Mouse (Mus musculus) stomach, postnatal 0 days (tissue): ENCODE data around the gene Rap1gap. TPM values are rescaled to one million over a fixed set of nuclear protein-coding genes. Genes with fewer than 3 reads are reported as not detected.

ENCODE experiments used
- ATAC-seq: fragments of 200-750 bp; cut with Nextera tagmentation; 2 replicates; pipeline ENCODE4 v1.8.0; 2017; ENCODE audit not compliant: low FRiP score, low TSS enrichment
- DNase-seq: peaks from one replicate; pipeline ENCODE4 v3.0.0-alpha.2; 2016; ENCODE audit warnings: low spot score
- H3K27ac ChIP-seq: fragments of 300-500 bp; sonication (generic); replicated peaks from 2 replicates; pipeline ENCODE4 v1.5.1; 2014; ENCODE audit warnings: mild to moderate bottlenecking, control low read depth
- H3K27me3 ChIP-seq: fragments of 300-500 bp; sonication (generic); 2 replicates; pipeline ENCODE4 v1.6.1; 2014; ENCODE audit warnings: low read length; ENCODE audit not compliant: control insufficient read depth, insufficient read depth
- H3K36me3 ChIP-seq: fragments of 300-500 bp; sonication (generic); 2 replicates; pipeline ENCODE4 v1.6.1; 2014; ENCODE audit warnings: low read length, mixed read lengths; ENCODE audit not compliant: control insufficient read depth, insufficient read depth
- H3K4me1 ChIP-seq: fragments of 300-500 bp; sonication (generic); replicated peaks from 2 replicates; pipeline ENCODE4 v1.6.1; 2014; ENCODE audit warnings: antibody characterized with exemption; ENCODE audit not compliant: control insufficient read depth, insufficient read depth
- H3K4me2 ChIP-seq: fragments of 300-500 bp; sonication (generic); replicated peaks from 2 replicates; pipeline ENCODE4 v1.6.1; 2014; ENCODE audit warnings: low read depth, mild to moderate bottlenecking, control low read depth, moderate library complexity
- H3K4me3 ChIP-seq: fragments of 300-500 bp; sonication (generic); 2 replicates; pipeline ENCODE4 v1.5.1; 2014; ENCODE audit warnings: low read depth, low read length, control low read depth
- H3K9ac ChIP-seq: fragments of 300-500 bp; sonication (generic); 2 replicates; pipeline ENCODE4 v1.6.1; 2014; ENCODE audit warnings: mild to moderate bottlenecking, low read length, control low read depth, mixed read lengths
- H3K9me3 ChIP-seq: fragments of 300-500 bp; sonication (generic); 2 replicates; pipeline ENCODE4 v1.6.1; 2016; ENCODE audit warnings: low read length; ENCODE audit not compliant: control insufficient read depth
- CTCF ChIP-seq: IDR thresholded peaks from 2 replicates; pipeline ENCODE4 v1.5.1; 2016; ENCODE audit warnings: antibody characterized with exemption, low read depth, mild to moderate bottlenecking, moderate library complexity
- EP300 ChIP-seq: optimal IDR thresholded peaks from 2 replicates; pipeline ENCODE3; 2016; ENCODE audit warnings: antibody characterized with exemption
- WGBS: fragments of 180-500 bp; shearing (Covaris S2); extraction: QIAGEN DNeasy Blood & Tissue Kit; methylation state at CpG from one replicate; pipeline ENCODE4 v1.1.7; 2014; 5-methylcytosine and 5-hydroxymethylcytosine counted together
- polyA plus RNA-seq: library from polyadenylated mRNA; unstranded; fragments of >200 nt; fragmentation: Nextera tagmentation; extraction: Ambion mirVana; gene quantifications from 2 replicates; pipeline ENCODE4 v1.2.1, GENCODE M21; 2015

Rap1gap gene
- polyA plus RNA-seq, 1 experiment from 2014 or later, result 70.1 TPM

GRCm38 (mm10) chr4:137657674-137658073 lies 6.9 kb upstream of the Rap1gap start:
- no peaks in the 10 kb centered on the region for H3K4me1 ChIP-seq
- H3K27ac ChIP-seq, result no peak overlapping the region
- H3K9me3 ChIP-seq, result no peaks in the 10 kb centered on the region
- H3K9ac ChIP-seq, result no peak overlapping the region
- no peak for DNase-seq
- no peak for ATAC-seq
- H3K27me3 ChIP-seq, result no peaks in the 10 kb centered on the region
- H3K4me2 ChIP-seq, result no peak overlapping the region
- no peak overlapping the region for H3K4me3 ChIP-seq
- 86% methylated on average over 8 of the region's 8 CpGs for WGBS
- TF ChIP-seq EP300 (no peak), CTCF (no peak)
- H3K36me3 ChIP-seq, result peaks cover 32% of the 10 kb centered on the region

- DNase-seq (no peak), ATAC-seq (no peak)
- 80% methylated on average over 4 of the region's 4 CpGs for WGBS
- Histone ChIP-seq H3K4me1 (no peaks in the 10 kb centered on the region), H3K4me2 (no peak overlapping the region), H3K4me3 (no peak overlapping the region), H3K9me3 (no peaks in the 10 kb centered on the region), H3K27me3 (no peaks in the 10 kb centered on the region), H3K27ac (no peak overlapping the region), H3K9ac (no peak overlapping the region), H3K36me3 (peaks cover 21% of the 10 kb centered on the region)
- TF ChIP-seq CTCF, result no peak
- no peak for TF ChIP-seq EP300
These were observed 5.0 kb upstream of the Rap1gap start for GRCm38 (mm10) chr4:137659541-137659940.

- peaks cover 13% of the 10 kb centered on the region; the same call in 1 of the 2 replicates for H3K36me3 ChIP-seq
- H3K9ac ChIP-seq, result no peak overlapping the region
- H3K27me3 ChIP-seq, result no peaks in the 10 kb centered on the region
- H3K4me2 ChIP-seq, result no peak overlapping the region
- WGBS, result 55% methylated on average over 10 of the region's 10 CpGs
- peak; percentile 25; the same call in 1 of the 2 replicates for ATAC-seq
- no peak overlapping the region for H3K27ac ChIP-seq
- H3K9me3 ChIP-seq, result no peaks in the 10 kb centered on the region
- no peak for TF ChIP-seq CTCF
- no peak for TF ChIP-seq EP300
- no peaks in the 10 kb centered on the region for H3K4me1 ChIP-seq
- DNase-seq, result no peak
- H3K4me3 ChIP-seq, result no peak overlapping the region
These were observed 4.0 kb upstream of the Rap1gap start for GRCm38 (mm10) chr4:137660364-137661077.

- H3K4me2 ChIP-seq, result no peak overlapping the region
- H3K36me3 ChIP-seq, result 0 out of 2 replicates have a peak, but pooled peaks cover 8% of the 10 kb centered on the region
- H3K9me3 ChIP-seq, result no peaks in the 10 kb centered on the region
- no peak for TF ChIP-seq CTCF
- no peak for TF ChIP-seq EP300
- H3K27ac ChIP-seq, result no peak overlapping the region
- H3K9ac ChIP-seq, result no peak overlapping the region
- H3K27me3 ChIP-seq, result no peaks in the 10 kb centered on the region
- ATAC-seq, result no peak
- no peak for DNase-seq
- 74% methylated on average over 2 of the region's 2 CpGs for WGBS
- H3K4me3 ChIP-seq, result no peak overlapping the region
- no peaks in the 10 kb centered on the region for H3K4me1 ChIP-seq
These were observed 3.5 kb upstream of the Rap1gap start for GRCm38 (mm10) chr4:137661078-137661450.

GRCm38 (mm10) chr4:137661547-137661946 lies 3.0 kb upstream of the Rap1gap start:
- Histone ChIP-seq H3K4me3 (no peak overlapping the region), H3K9ac (no peak overlapping the region), H3K4me2 (no peak overlapping the region), H3K27ac (no peak overlapping the region), H3K9me3 (no peaks in the 10 kb centered on the region), H3K4me1 (no peaks in the 10 kb centered on the region), H3K36me3 (0 out of 2 replicates have a peak, but pooled peaks cover 5% of the 10 kb centered on the region), H3K27me3 (no peaks in the 10 kb centered on the region)
- no peak for TF ChIP-seq EP300
- ATAC-seq, result no peak
- DNase-seq, result no peak
- 79% methylated on average over 6 of the region's 6 CpGs for WGBS

- no peaks in the 10 kb centered on the region for H3K4me1 ChIP-seq
- TF ChIP-seq CTCF (no peak), EP300 (no peak)
- H3K4me2 ChIP-seq, result no peak overlapping the region
- H3K36me3 ChIP-seq, result no peaks in the 10 kb centered on the region
- no peaks in the 10 kb centered on the region for H3K9me3 ChIP-seq
- ATAC-seq, result no peak
- no peak overlapping the region for H3K27ac ChIP-seq
- H3K4me3 ChIP-seq, result no peak overlapping the region
- 80% methylated on average over 4 of the region's 4 CpGs for WGBS
- DNase-seq, result no peak
- H3K9ac ChIP-seq, result no peak overlapping the region
- no peaks in the 10 kb centered on the region for H3K27me3 ChIP-seq
These were observed 1.0 kb upstream of the Rap1gap start for GRCm38 (mm10) chr4:137663491-137663890.
